Mouse (Mus musculus): ENCODE results near the gene Nt5c3b.

The Nt5c3b gene

DNA sequence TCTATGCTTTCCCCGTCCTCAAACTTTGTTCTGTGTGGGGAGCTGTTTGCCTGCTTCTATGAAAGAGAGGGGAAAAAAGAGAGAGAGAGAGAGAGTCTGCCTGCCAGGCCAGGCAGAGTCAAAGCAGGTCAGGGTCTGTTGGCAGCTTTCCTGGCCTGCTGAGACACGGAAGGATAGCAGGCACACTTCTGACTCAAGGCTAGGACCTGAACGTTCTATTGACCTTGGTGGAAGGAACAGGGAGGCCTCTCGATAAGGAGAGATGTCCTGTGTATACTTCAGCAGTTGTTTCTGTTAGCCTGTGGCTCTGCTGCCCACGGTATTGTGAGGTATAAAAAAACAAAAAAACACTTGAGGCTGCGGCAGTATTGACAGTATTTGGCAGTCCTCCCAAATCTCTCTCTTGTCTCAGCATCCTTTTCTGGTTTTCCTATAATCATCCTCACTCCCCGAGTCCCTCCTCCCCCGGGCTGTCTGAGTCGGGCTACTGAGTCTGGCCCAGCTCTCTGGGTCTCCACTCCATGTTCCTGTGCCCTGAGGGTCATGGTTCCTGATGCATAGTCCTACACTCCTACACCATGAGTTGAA, 12.9 kb downstream of the Nt5c3b start:
- peak in 1 of 2 experiments; percentile 61 for DNase-seq (ENCODE audit: low spot score in 2 of 2)

DNA sequence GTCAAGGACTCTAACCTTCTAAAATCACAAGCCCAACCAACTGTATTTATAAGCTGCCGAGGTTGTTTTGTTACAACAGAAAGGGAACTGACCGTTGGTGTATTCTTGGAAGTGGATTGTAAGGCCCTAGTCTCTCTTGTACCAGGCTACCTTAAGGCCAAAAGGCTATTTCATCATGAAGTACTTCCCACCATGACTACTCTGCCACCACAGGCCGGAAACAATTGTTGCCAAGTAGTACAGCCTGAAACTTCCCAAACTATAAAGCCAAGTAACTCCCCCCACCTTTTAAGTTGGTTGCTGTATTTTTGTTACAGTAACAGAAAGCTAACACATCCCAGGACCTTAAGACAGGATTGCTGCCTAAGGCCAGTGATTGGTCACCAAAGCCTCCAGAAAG, 14.8 kb downstream of the Nt5c3b start:
- no peak for DNase-seq (ENCODE audit: low spot score in 2 of 2)

DNA sequence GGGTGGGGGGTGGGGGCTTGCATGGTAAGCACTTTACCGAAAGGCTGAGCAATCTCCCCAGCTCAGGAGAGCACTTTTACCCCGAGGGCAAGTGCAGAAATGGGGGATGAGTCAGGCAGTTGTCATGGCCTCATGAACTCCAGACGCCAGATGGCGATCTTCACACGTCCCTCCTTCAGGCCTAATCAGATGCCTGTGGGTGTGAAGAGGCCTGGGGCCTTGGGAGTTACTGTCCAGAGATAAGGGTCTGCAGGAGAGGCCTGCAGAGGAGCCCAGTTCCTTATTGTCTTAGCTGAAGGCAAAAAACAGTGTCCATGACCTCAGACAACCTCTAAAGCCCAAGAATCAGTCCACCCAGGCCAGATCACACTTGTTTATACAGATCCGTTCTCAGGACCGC, 15.8 kb downstream of the Nt5c3b start:
- DNase-seq (ENCODE audit: low spot score in 2 of 2) = peak; percentile 58 to 74

DNA sequence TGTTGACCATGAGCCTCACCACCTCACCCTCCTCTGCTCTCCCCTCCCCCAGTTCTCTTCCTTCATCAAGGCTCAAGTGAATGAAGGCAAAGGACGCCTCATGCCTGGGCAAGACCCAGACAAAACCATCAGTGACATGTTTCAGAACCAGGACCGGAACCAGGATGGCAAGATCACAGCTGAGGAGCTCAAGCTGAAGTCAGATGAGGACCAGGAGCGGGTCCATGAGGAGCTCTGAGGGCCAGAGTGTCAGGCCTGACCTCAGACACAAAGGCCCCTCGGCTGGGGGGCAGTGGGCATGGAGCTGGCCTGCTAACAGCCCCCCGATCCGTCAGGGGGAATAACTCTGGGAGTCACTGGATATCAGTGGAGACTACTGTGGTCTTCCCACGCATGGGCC, 17.8 kb downstream of the Nt5c3b start:
- no peak for DNase-seq (ENCODE audit: low spot score in 2 of 2)

DNA sequence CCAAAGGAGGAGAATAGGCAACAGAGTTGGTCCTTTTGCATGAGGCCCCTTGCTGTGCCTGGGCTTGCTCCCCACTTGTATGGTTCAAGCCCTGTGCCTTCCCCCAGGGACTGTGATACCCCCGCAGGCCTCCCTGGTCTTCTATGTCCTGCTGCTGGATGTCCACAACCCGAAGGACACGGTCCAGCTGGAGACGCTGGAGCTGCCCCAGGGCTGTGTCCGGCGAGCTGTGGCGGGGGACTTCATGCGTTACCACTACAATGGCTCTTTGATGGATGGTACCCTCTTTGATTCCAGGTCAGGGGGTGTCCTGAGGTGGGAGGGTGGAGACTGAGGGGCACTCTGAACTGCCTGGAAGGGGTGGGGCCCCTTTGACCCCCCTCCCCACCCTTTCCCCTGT, 20.1 kb downstream of the Nt5c3b start:
- DNase-seq (ENCODE audit: low spot score in 2 of 2) = no peak

DNA sequence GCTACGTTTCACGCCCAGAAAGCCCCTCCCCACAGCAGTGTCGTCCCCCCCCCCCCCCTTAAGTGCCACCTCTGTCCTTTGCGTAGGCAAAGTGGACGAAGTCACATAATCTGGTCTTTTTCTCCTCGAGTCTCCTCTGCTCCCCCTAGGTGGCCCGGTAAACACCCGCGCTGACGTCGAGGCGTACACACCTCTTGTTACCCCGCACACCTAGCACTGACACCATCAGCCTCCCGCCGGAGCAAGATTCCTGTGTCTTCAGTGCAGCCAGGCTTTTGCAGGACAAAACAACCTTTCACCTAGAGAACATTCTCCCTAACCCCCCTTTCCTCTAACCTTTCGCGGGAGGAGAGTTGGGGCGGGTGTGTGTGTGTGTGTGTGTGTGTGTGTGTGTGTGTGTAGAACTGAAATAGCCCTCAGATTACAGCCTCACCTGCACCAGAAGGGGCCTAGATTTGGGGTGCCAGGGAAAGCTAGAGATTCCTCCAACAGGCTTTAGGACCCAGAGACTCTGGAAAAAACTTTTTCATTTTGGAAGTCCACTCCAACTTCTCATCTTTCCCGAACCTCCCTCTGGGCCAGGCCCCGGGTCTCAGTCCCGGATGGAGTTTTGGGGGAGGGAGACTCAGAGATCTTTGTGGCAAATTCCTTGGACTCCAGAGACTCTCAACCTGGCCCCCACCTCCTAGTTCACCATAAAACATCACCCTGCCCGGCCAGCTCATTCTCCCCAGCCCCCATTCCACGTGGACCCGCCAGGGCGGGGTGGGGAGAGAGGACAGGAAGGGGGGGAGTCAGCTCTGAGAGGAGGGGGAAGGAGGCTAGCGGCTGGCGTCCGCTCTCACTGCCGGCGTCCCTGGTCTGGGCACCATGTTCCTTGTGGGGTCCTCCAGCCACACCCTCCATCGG, 26.4 kb downstream of the Nt5c3b start, which contains the start of gene Fkbp10:
Gene Fkbp10 (plus strand): TSS at position 784 of the 909 bp plus-strand sequence.
- DNase-seq (ENCODE audit: low spot score in 2 of 2) = peak; percentile 71 to 78

DNA sequence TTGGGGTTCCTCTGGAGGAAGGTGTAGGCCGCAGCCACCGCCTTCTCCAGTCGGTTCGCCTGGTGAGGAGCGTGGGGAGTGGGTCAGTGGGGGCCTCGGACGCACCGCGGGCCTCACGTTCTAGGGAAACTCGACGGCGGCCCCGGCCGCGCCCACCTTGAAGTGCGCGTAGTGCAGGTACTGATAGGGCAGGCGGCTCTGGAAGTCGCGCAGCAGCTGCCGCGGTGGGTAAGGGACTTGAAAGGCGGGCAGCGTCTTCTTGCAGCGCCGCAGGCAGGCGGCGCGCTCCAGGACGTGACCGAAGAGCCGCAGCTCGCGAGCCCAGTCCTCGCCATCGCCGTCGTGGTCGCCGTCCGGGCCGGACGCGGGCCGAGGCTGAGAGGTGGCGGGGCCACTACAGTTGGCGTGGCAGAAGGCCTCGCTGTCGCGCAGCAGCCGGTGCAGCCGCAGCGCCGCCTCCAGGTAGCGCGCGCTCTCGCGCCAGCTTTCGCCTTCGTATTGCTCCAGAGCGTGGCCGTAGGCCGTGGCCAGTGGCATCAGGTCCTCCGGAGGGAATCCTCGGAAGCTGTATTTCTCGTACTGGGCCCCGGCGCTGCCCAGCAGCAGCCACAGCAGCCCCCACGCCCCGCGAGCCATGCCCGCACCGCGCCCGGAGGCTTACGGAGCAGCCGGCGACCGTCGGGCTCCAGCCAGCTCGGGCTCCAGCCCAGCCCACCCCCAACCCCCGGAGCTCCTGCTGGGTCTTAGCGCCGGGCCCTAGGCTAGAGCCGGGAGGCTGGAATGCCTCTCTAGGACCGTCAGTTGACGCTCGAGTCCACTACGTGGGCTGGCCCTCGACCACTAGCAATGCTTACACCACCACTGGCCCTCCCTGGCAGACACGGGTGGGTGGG, 27.3 kb downstream of the Nt5c3b start, which contains the start of gene P3h4:
Gene P3h4 (minus strand): TSS at position 816 of the 893 bp plus-strand sequence.
- DNase-seq (ENCODE audit: low spot score in 2 of 2) = peak; percentile 84 to 86

DNA sequence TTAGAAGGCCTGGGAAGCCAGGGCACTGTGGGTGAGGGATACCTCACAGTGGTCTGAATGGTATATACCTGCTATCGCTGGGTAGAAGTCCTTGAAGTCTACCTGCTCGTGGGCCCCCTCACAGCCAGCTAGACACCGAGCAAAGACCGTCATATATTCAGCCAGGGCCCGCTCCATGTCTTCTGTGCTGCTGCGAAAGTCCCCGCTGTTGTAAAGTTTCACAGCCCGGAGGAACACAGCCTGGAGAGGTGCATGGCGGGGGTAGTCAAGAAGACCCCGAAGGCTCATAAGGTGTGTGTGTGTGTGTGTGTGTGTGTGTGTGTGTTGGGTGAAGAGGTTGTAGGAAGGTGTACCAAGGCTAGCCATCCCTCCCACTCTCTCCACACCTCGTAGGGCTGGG, 28.1 kb downstream of the Nt5c3b start:
- no peak for DNase-seq (ENCODE audit: low spot score in 2 of 2)

DNA sequence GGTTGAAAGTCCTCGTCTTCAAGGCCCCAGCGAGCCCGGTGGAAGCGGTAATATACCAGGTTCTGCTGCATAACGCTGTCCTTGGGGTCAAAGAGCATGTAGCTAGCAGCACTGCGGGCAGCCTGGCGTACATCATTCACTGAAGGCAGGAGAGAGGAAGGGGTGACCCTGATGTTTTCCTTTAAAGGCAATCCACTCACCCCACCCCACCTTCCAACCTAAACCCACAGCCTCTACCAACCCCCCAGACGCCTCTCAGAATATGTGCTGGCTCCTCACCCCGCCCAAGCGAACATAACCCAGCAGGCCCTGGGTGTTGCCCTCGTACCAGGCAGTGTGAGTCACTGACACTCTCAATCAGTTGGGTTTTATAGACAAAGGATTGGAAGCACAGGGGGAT, 29.9 kb downstream of the Nt5c3b start:
- no peak for DNase-seq (ENCODE audit: low spot score in 2 of 2)

DNA sequence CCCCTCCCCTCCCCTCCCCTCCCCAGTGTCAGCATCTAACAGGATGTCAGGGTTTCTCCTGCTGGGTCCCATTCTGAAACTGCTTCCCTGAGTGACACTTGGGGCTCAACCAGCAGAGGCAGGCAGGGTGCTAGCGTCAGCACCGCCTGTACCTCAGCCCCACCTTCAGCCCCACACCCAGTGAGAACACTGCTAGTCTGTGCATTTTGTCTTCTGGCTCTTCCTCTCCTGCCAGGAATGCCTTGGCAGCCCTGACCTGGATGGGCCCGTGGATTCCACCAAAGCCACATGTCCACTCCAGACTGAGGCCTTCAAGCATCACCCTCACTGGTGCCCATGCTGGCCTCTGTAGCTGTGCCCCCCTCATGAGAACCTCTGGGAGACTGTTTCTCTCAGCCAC, 31.9 kb downstream of the Nt5c3b start:
- no peak for DNase-seq (ENCODE audit: low spot score in 2 of 2)

DNA sequence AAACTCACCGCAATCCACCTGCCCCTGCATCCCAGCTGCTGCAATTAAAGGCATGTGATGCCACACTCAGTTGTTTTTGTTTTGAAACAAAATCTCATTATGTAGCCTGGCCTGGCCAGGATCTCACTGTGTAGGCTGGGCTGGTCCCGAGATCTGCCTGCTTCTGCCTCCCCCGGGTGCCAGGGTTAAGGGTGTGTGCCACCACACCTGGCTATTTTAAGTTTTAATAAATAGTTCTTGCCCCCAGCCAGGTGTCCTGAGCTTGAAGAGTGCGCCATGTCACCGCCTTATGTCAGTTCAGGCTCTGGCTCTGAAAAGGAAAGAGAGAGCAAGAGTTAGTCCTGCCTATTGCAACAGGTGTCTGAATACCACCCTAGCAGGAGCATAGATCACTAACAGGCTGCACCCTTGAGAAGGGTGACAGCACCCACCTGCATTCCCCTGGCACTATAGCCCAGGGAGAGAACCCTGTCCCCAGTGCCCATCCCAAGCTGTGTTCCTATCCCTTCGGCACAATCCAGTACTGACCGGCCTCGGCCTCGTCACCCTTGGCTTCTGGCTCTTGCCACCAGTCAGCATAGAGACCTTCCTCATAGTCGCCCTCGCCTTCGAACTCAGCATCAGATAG, 32.7 kb downstream of the Nt5c3b start:
- no peak for DNase-seq (ENCODE audit: low spot score in 2 of 2)

DNA sequence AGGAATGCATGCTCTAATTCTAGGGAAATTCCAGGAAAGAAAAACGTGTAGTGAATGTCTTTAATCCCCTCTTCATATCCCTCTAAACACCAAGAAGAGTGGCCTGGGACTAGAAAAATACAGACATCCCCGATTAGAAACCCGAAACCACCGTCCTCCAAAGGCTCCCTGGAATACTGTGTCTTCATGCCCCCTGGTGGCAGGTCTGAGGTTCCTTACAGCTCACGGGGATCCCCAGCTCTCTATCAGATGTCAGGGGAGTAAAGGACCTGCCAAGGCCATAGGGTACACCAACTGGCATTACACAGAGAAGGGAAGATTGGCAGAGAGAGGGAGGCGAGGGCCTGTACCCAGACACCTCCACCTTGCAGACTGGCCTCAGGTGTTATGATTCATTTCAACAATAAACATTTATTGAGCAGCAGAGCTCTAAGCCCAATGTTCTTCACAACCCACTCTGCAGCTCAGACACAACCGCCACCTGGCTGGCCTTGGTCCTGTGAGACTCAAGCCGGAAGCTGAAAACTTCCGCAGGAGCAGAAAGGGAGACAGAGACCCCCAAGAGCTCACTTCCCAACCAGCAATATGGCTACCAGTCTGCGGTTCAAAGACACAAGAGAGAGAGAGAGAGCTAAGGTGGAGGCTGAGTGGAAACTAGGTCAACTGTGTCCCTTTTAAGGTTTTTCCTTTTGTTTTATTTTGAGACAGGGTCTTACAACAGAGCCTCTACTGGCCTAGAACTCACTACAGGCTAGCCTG, 33.4 kb downstream of the Nt5c3b start:
- peak; percentile 77 to 79 for DNase-seq (ENCODE audit: low spot score in 2 of 2)

DNA sequence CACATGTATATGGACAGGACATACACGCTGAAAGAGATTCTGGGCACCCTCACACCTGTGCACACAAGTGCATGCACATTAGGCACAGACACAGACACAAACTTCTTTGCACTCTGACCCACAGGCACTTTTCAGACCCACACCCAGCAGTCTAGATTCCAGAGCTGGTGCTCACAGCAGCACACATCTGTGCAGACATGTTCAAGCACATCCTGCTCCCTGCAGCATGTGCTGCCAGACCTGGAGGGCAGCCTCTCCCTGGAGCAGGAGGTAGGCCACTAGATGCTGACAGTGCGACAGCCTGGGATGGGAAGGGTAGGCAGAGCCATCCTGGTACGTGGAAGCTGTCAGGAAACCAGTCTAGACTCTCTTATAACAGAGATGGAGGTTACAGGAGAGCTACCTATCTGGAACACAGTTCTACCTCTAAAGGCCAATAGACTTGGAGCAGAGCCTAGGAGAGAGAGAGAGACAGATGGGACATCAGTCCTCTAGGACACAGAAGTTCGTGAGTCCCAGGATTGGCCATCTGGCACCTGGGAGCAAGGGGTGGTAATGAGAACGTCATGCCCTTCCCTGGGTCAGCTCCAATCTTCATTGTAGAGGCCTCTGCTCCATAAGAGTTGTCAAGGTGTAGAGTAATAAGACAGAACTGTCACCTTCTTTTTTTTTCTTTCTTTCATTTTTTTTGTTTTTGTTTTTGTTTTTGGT, 34.5 kb downstream of the Nt5c3b start:
- no peak for DNase-seq (ENCODE audit: low spot score in 2 of 2)

DNA sequence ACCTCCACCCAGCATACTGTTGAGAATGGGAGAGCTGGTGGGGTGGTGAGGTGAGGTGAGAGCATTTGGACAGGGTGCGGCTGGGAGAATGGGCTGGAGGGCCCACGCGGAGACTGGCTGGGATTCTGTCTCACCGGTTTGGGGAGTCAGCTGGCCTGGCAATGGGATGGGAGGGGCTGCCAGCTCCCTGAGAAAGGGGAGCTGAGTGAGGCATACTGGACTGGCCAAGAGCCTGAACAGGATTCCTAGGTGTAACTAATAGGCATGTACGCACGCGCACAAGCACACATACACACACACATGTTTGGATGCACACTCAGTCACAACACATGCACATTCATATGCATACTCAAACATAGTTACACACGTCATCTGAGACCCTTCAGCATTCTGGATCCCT, 35.3 kb downstream of the Nt5c3b start:
- DNase-seq (ENCODE audit: low spot score in 2 of 2) = no peak

DNA sequence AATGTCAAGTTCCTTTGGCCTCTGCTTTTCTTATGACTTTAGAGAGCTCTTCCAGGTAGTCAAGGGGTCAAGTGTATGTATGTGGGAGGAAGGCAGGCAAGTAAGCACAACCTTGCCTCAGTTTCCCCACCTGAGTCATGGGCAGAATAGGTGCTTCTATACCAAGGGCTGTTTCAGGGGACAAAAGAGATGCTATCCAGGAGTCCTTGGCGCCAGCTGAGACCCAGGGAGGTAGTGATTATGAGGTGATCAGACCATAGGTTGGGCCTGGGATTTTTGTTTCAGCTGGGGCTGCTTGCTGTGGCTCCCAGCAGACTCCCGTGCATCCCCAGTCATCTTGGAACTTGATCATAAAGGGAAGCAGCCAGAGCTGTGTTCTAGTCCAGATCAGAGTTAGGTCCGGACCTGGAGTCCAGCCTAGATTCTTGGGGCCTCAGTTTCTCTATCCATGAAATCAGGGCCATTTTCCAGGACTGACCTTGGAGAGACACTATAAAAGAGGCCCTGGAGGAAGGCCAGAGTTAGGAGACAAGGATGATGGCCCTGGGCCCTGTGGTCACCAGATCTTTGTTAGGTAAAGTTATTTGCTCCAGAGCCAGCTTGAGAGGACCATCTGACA, 37.0 kb downstream of the Nt5c3b start:
- no peak for DNase-seq (ENCODE audit: low spot score in 2 of 2)

DNA sequence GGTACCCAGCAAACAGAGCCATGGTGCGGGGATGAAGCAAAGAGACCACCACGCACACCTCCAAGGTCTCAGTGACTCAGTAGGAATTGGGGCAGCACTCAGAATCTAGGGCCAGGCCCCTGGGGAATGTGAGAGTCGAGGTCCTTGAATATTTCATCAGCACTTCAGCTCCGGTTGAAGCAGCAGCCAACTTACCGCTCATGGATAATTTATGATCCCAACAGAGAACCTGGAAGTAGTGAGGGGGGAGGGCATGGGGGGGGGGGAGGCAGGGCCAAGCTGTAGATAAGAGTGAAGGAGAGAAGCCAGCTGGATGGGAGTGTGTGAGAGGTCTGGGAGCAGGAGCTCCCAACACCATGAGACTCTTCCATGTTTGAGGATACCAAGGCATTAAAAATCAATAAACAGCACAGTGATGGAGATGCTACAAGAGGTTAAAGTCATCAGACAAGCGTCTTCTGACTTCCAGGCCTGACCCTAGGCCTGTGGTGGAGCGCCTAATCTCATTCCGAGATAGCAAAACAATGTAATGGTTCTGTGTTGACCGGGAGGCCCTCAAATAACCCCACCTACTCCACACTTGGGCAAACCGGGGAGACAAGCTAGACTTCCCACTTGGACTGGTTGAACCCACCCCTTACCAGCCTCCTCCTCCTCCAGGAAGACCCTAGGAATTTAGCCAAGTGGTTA, 38.0 kb downstream of the Nt5c3b start:
- DNase-seq (ENCODE audit: low spot score in 2 of 2) = no peak

DNA sequence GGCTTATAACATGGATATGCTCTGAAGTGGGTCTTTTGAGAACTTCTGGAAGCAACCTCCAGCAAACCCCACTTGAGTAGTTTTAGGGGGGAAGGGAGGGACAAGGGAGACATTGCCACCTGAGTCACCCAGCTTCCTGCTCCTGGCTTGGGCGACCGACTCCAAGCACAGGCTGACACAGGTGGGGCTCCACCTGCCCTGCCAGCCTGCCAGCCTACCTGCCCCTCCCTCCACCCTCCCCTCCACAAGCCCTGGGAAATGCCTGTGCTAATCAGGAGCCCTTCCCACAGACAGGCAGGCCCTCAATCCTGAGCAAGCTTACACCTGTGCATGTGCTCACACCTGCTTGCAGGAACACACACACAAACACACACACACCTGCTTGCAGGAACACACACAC, 38.9 kb downstream of the Nt5c3b start:
- DNase-seq (ENCODE audit: low spot score in 2 of 2) = no peak

DNA sequence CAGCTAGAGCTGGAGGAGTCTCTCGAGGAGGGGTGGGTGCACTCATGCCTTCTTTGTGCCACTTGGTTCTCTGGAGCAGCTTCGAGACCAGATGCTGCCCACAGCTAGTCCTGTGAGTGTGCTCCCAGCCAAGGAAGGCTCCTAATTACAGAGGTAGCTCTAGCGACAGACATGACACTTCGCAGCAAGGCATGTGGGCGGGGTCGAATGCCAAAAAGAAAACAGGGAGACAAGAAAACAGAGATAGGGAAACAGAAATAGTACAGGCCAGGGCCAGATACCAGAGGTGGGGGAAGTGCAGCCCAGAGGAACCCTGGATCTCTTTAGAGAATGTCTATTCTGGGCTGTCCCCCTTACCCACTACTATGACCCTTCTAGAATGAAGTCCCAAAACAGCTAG, 39.4 kb downstream of the Nt5c3b start:
- DNase-seq (ENCODE audit: low spot score in 2 of 2) = peak; percentile 76 to 82

DNA sequence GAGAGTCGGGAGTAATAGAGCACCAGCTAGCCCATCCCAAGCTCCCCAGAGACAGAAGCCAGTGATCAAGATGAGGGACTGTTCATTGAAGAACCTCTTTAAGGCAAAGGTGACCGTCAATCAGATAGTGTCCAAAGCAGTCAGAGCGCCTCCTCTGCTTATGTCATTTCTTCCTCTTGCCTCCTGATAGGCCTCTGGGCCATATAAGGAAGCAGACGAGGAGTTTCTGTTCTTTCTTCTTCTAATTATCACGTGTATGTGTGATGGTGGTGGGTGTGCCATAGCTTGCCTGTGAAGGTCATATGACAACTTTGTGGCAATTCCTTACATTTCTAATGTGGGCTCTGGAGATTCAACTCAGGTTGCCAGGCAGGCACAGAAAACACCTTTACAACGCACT, 40.8 kb downstream of the Nt5c3b start:
- no peak for DNase-seq (ENCODE audit: low spot score in 2 of 2)

Data from heart, adult 9 months (tissue).